Mouse (Mus musculus) duodenum, adult 2 months (tissue): ENCODE measurements around the gene Fcamr. TPM values are rescaled to one million over a fixed set of nuclear protein-coding genes. Genes with fewer than 3 reads are reported as not detected.

Experiments
- polyA plus RNA-seq: library from polyadenylated mRNA; depleted of rRNA; stranded (reverse); fragments of >200 nt; gene quantifications from 2 replicates; pipeline ENCODE4 v1.2.3, GENCODE M21; 2012; ENCODE audit warnings: low replicate concordance; rRNA removed

Gene Fcamr
- polyA plus RNA-seq = 0.34 and 0.70 TPM in 2 replicates

DNA sequence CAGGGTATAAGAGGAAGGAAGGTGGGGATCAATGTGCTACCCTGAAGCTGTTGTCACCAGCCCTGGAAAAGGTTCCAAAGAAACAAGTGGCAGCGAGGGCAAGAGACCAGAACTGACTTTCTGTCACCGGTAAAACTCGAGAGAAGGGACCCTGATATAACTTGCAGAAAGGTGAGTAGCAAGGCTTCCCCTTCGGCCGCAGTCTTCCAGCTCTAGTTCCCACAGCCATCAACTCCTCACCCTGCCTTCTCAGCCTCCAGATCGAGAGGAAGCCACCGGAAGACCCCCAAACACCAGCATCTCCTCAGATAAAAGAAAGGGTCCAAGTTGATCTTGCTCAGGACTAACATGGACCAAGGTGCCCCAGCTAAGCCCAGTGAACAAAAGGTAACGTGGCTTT is at the start of gene Fcamr:
TSS of gene Fcamr (plus strand) at position 301 of the 400 bp plus-strand sequence.

DNA sequence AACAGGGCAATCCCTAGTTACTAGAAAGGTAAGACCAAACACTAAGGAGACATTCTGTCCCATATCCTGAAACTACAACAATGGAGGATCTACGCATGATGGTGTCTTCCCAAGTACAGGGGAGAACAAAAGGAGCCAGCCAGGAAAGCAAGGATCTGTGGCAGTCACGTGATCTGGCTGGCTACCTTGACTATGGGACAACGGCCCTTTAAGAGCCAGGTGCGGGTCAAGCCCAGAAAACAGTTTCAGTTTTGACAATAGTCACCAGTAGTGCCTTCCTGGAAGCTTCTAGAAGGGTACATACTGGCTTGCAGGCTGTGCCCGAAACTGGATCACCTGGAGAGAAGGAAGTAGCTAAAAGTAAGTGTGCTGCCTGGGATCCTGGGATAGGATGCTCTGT is 25.7 kb downstream of the Fcamr start, which contains the start of gene Pigr:
TSS of gene Pigr (plus strand) at position 237 of the 400 bp plus-strand sequence.

Other genes starting within 250 kb of the Fcamr start
- not detected in 2 replicates for gene Zp3r, start 171.3 kb upstream of the Fcamr start, polyA plus RNA-seq
- 0.13 and 0.14 TPM in 2 replicates for gene C4bp, start 139.3 kb upstream of the Fcamr start, polyA plus RNA-seq
- gene Gm29427, start 85.1 kb upstream of the Fcamr start, polyA plus RNA-seq = not detected in 2 replicates
- gene Yod1, start 83.6 kb upstream of the Fcamr start, polyA plus RNA-seq = 0.64 and 0.68 TPM in 2 replicates
- gene Pfkfb2, start 71.6 kb upstream of the Fcamr start, polyA plus RNA-seq = 3.2 and 4.8 TPM in 2 replicates
- 13.2 and 28.1 TPM in 2 replicates for gene AA986860, start 68.9 kb upstream of the Fcamr start, polyA plus RNA-seq
- 486 and 1,079 TPM in 2 replicates for gene Pigr, start 25.8 kb downstream of the Fcamr start, polyA plus RNA-seq
- 24.0 TPM in 1 of 2 replicates, not detected in the other for gene Fcmr, start 64.8 kb downstream of the Fcamr start, polyA plus RNA-seq
- not detected in 2 replicates for gene Il24, start 86.6 kb downstream of the Fcamr start, polyA plus RNA-seq
- gene Il20, start 110.5 kb downstream of the Fcamr start, polyA plus RNA-seq = not detected in 2 replicates
- not detected in 2 replicates for gene Il19, start 139.2 kb downstream of the Fcamr start, polyA plus RNA-seq
- 0.13 TPM in 1 of 2 replicates, not detected in the other for gene Il10, start 218.9 kb downstream of the Fcamr start, polyA plus RNA-seq